Mouse (Mus musculus) lung, postnatal 0 days (tissue): ENCODE data around the gene Ttc12. TPM values are rescaled to one million over a fixed set of nuclear protein-coding genes. Genes with fewer than 3 reads are reported as not detected.

ENCODE experiments used
- ATAC-seq: fragments of 200-750 bp; cut with Nextera tagmentation; 2 replicates; pipeline ENCODE4 v1.8.0; 2017; ENCODE audit warnings: moderate library complexity
- DNase-seq: peaks from one replicate; pipeline ENCODE4 v3.0.0-alpha.2; 2016; ENCODE audit warnings: low spot score
- H3K27ac ChIP-seq: fragments of 300-500 bp; sonication (generic); 2 replicates; pipeline ENCODE4 v1.5.1; 2014; ENCODE audit warnings: antibody characterized with exemption, mild to moderate bottlenecking, low read length, mixed read lengths
- H3K27me3 ChIP-seq: fragments of 300-500 bp; sonication (generic); replicated peaks from 2 replicates; pipeline ENCODE4 v1.6.1; 2014; ENCODE audit warnings: low read length, mixed read lengths; ENCODE audit not compliant: insufficient read depth
- H3K36me3 ChIP-seq: fragments of 300-500 bp; sonication (generic); 2 replicates; pipeline ENCODE4 v1.6.1; 2014; ENCODE audit warnings: low read length, mixed read lengths; ENCODE audit not compliant: insufficient read depth
- H3K4me1 ChIP-seq: fragments of 300-500 bp; sonication (generic); 2 replicates; pipeline ENCODE4 v1.6.1; 2014; ENCODE audit warnings: antibody characterized with exemption, low read depth, low read length, mixed read lengths; ENCODE audit not compliant: insufficient read depth
- H3K4me2 ChIP-seq: fragments of 300-500 bp; sonication (generic); replicated peaks from 2 replicates; pipeline ENCODE4 v1.6.1; 2014; ENCODE audit warnings: low read depth, mild to moderate bottlenecking, low read length, moderate library complexity, mixed read lengths
- H3K4me3 ChIP-seq: fragments of 300-500 bp; sonication (generic); 2 replicates; pipeline ENCODE4 v1.5.1; 2014; ENCODE audit warnings: low read depth, low read length
- H3K9ac ChIP-seq: fragments of 300-500 bp; sonication (generic); replicated peaks from 2 replicates; pipeline ENCODE4 v1.6.1; 2014; ENCODE audit warnings: low read depth, mild to moderate bottlenecking
- H3K9me3 ChIP-seq: fragments of 300-500 bp; sonication (generic); 2 replicates; pipeline ENCODE4 v1.6.1; 2016; ENCODE audit warnings: low read length, mixed read lengths
- CTCF ChIP-seq: IDR thresholded peaks from 2 replicates; pipeline ENCODE4 v1.5.1; 2016; ENCODE audit warnings: antibody characterized with exemption, mild to moderate bottlenecking
- EP300 ChIP-seq: IDR thresholded peaks from 2 replicates; pipeline ENCODE4 v1.6.1; 2016; ENCODE audit warnings: antibody characterized with exemption, mild to moderate bottlenecking, control low read depth
- WGBS: fragments of 180-500 bp; shearing (Covaris S2); extraction: QIAGEN DNeasy Blood & Tissue Kit; methylation state at CpG from one replicate; pipeline ENCODE4 v1.1.7; 2014; 5-methylcytosine and 5-hydroxymethylcytosine counted together
- polyA plus RNA-seq: library from polyadenylated mRNA; unstranded; fragments of >200 nt; fragmentation: Nextera tagmentation; extraction: Ambion mirVana; gene quantifications from 2 replicates; pipeline ENCODE4 v1.2.1, GENCODE M21; 2015

Gene Ttc12
- polyA plus RNA-seq, 1 experiment from 2014 or later = 3.5 TPM

- no peaks in the 10 kb centered on the region for H3K36me3 ChIP-seq
- TF ChIP-seq EP300 (no peak), CTCF (no peak)
- H3K27ac ChIP-seq = no peak overlapping the region
- DNase-seq = no peak
- no peaks in the 10 kb centered on the region for H3K9me3 ChIP-seq
- no peaks in the 10 kb centered on the region for H3K27me3 ChIP-seq
- ATAC-seq = no peak
- 60% methylated on average over 4 of the region's 4 CpGs for WGBS
- no peak overlapping the region for H3K9ac ChIP-seq
- H3K4me1 ChIP-seq = no peaks in the 10 kb centered on the region
- H3K4me2 ChIP-seq = no peak overlapping the region
- no peak overlapping the region for H3K4me3 ChIP-seq
Observed at GRCm38 (mm10) chr9:49530739-49531138, 44.7 kb upstream of the Ttc12 start.

- ATAC-seq = no peak
- Histone ChIP-seq H3K9me3 (no peaks in the 10 kb centered on the region), H3K4me3 (no peak overlapping the region), H3K4me2 (no peak overlapping the region), H3K27me3 (no peaks in the 10 kb centered on the region), H3K9ac (no peak overlapping the region), H3K36me3 (no peaks in the 10 kb centered on the region), H3K4me1 (no peaks in the 10 kb centered on the region), H3K27ac (no peak overlapping the region)
- WGBS = 69% methylated on average over 8 of the region's 8 CpGs
- DNase-seq = no peak
- no peak for TF ChIP-seq CTCF
- TF ChIP-seq EP300 = no peak
Observed at GRCm38 (mm10) chr9:49529366-49529959, 43.4 kb upstream of the Ttc12 start.

GRCm38 (mm10) chr9:49528943-49529342 lies 42.9 kb upstream of the Ttc12 start:
- WGBS = 63% methylated on average over 10 of the region's 10 CpGs
- H3K4me1 ChIP-seq = no peaks in the 10 kb centered on the region
- H3K27ac ChIP-seq = no peak overlapping the region
- DNase-seq (peak; percentile 32), ATAC-seq (no peak)
- no peaks in the 10 kb centered on the region for H3K9me3 ChIP-seq
- H3K4me3 ChIP-seq = no peak overlapping the region
- no peak overlapping the region for H3K4me2 ChIP-seq
- H3K9ac ChIP-seq = no peak overlapping the region
- no peaks in the 10 kb centered on the region for H3K36me3 ChIP-seq
- peak; percentile 62 for TF ChIP-seq CTCF
- TF ChIP-seq EP300 = no peak
- H3K27me3 ChIP-seq = no peaks in the 10 kb centered on the region

GRCm38 (mm10) chr9:49528026-49528425 lies 42.0 kb upstream of the Ttc12 start:
- no peak overlapping the region for H3K9ac ChIP-seq
- no peak for ATAC-seq
- TF ChIP-seq EP300 (no peak), CTCF (no peak)
- no peaks in the 10 kb centered on the region for H3K4me1 ChIP-seq
- H3K27ac ChIP-seq = no peak overlapping the region
- no peak for DNase-seq
- no peak overlapping the region for H3K4me3 ChIP-seq
- H3K4me2 ChIP-seq = no peak overlapping the region
- H3K36me3 ChIP-seq = no peaks in the 10 kb centered on the region
- no peaks in the 10 kb centered on the region for H3K9me3 ChIP-seq
- 84% methylated on average over 5 of the region's 5 CpGs for WGBS
- H3K27me3 ChIP-seq = no peaks in the 10 kb centered on the region

DNA sequence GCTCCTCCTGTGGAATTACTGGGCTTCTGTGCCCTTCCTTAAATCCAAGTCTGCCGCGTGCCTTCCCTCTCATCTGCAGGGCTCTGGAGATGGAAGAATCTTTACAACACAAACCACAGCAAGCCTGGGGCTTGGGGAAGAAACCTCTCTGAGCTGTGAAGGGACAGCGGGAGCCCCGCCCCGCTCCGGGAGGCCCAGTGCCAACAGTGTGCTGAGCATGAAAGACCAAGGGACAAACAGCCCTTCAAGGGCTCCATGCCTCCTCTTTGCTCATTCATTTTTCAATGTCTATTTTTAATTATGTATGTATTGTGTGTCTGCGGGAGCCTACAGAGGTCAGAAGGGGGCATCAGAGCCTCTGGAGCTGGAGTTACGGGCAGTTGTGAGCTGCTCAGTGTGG lies 41.3 kb upstream of the Ttc12 start:
- Histone ChIP-seq H3K4me3 (no peak overlapping the region), H3K4me1 (no peaks in the 10 kb centered on the region), H3K27ac (no peak overlapping the region), H3K27me3 (no peaks in the 10 kb centered on the region), H3K4me2 (no peak overlapping the region), H3K36me3 (no peaks in the 10 kb centered on the region), H3K9ac (no peak overlapping the region), H3K9me3 (no peaks in the 10 kb centered on the region)
- TF ChIP-seq CTCF (no peak), EP300 (no peak)
- no peak for ATAC-seq
- 76% methylated on average over 8 of the region's 8 CpGs for WGBS
- no peak for DNase-seq

- H3K27me3 ChIP-seq = no peaks in the 10 kb centered on the region
- H3K4me3 ChIP-seq = no peak overlapping the region
- no peaks in the 10 kb centered on the region for H3K36me3 ChIP-seq
- TF ChIP-seq EP300 (no peak), CTCF (no peak)
- no peaks in the 10 kb centered on the region for H3K9me3 ChIP-seq
- 74% methylated on average over 9 of the region's 9 CpGs for WGBS
- ATAC-seq (no peak), DNase-seq (no peak)
- H3K4me2 ChIP-seq = no peak overlapping the region
- no peaks in the 10 kb centered on the region for H3K4me1 ChIP-seq
- H3K27ac ChIP-seq = no peak overlapping the region
- no peak overlapping the region for H3K9ac ChIP-seq
Observed at GRCm38 (mm10) chr9:49524721-49525120, 38.7 kb upstream of the Ttc12 start.

GRCm38 (mm10) chr9:49523881-49524280 lies 37.9 kb upstream of the Ttc12 start:
- no peaks in the 10 kb centered on the region for H3K27me3 ChIP-seq
- no peak overlapping the region for H3K4me2 ChIP-seq
- no peak overlapping the region for H3K27ac ChIP-seq
- WGBS = 89% methylated on average over 9 of the region's 9 CpGs
- no peak overlapping the region for H3K9ac ChIP-seq
- DNase-seq = no peak
- no peak for ATAC-seq
- H3K4me1 ChIP-seq = no peaks in the 10 kb centered on the region
- H3K36me3 ChIP-seq = no peaks in the 10 kb centered on the region
- H3K9me3 ChIP-seq = no peaks in the 10 kb centered on the region
- no peak overlapping the region for H3K4me3 ChIP-seq
- TF ChIP-seq CTCF (no peak), EP300 (no peak)
